Mouse (Mus musculus): ENCODE data around the gene Parvb.

GRCm38 (mm10) chr15:84303264-84303663 is 71.4 kb downstream of the Parvb start:
- TF ChIP-seq CTCF (IDR thresholded peaks at IDR 0.05; ENCODE audit: low read depth, low read length) (no peak), GATA2 (IDR thresholded peaks at IDR 0.05; ENCODE audit: borderline replicate concordance, low read depth, low read length) (no peak), TAL1 (conservative IDR thresholded peaks at IDR 0.05; ENCODE audit: low read depth, low read length) (no peak)

Measured in G1E (cell line).